Mouse (Mus musculus): ENCODE results near the gene Id3. TPM values are rescaled to one million over a fixed set of nuclear protein-coding genes. Genes with fewer than 3 reads are reported as not detected.

Gene Id3
- polyA plus RNA-seq, 1 experiment from 2014 or later, result 114 TPM

DNA sequence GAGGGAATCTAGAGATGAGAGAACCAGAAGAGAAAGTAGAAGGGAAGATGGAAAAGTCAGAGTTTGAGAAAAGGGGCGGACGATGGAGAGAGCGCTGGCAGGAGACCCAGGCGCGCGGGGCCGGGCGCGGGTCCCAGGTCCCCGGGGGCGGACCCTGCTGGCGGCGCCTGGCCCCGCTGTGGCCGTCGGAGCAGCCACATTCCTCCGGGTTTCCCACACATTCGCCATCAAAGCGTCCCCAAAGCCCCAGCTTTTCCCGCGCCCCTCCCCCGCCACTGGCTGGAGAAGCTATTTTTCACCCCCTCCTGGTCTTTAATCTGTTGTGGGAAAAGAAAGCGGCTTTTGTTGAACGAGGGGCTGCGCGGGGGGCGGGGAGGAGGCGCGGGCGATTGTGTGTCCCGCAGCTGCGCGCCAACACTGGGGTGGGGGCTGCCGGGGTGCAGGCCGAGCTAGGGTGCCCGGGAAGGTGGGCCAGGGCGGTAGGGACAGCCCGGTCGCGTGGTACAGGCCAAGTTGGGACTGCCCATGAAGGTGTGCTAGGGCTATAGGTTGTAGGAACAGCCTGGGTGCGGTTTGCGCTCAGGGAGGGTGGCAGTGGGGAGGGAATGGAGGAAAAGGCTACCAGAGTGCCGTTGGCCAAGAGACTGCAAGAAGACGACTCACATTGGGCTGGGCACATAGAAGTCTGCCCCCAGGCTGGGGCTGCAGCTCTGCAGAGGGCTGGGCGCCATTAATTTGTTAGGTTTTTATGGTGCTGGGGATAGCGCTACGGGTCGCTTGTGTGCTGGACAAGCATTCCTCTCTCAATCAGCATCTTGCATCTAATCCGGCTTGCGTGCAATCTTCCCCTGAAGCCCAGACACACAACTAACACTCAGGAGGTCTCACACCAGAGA, 8.1 kb upstream of the Id3 start:
- WGBS, result 1% methylated on average over 49 of the region's 50 CpGs
- no peaks in the 10 kb centered on the region for H3K36me3 ChIP-seq (ENCODE audit: control insufficient read depth, insufficient read depth, low read length)
- H3K27me3 ChIP-seq (ENCODE audit: control insufficient read depth, insufficient read depth, low read depth, low read length), result no peaks in the 10 kb centered on the region
- H3K27ac ChIP-seq (ENCODE audit: low read length), result peak overlapping the region; percentile 80
- ATAC-seq, result peak; percentile 84
- H3K4me2 ChIP-seq (ENCODE audit: low read length), result peak overlapping the region; percentile 65
- H3K9ac ChIP-seq (ENCODE audit: low read depth, low read length), result peak overlapping the region; percentile 64
- peaks cover 13% of the 10 kb centered on the region for H3K4me1 ChIP-seq (ENCODE audit: control insufficient read depth, insufficient read depth, low read length)
- H3K4me3 ChIP-seq (ENCODE audit: low read depth, low read length), result peak overlapping the region; percentile 40
- no peaks in the 10 kb centered on the region for H3K9me3 ChIP-seq (replicated peaks; ENCODE audit: control insufficient read depth, low read length, poor library complexity, severe bottlenecking)

DNA sequence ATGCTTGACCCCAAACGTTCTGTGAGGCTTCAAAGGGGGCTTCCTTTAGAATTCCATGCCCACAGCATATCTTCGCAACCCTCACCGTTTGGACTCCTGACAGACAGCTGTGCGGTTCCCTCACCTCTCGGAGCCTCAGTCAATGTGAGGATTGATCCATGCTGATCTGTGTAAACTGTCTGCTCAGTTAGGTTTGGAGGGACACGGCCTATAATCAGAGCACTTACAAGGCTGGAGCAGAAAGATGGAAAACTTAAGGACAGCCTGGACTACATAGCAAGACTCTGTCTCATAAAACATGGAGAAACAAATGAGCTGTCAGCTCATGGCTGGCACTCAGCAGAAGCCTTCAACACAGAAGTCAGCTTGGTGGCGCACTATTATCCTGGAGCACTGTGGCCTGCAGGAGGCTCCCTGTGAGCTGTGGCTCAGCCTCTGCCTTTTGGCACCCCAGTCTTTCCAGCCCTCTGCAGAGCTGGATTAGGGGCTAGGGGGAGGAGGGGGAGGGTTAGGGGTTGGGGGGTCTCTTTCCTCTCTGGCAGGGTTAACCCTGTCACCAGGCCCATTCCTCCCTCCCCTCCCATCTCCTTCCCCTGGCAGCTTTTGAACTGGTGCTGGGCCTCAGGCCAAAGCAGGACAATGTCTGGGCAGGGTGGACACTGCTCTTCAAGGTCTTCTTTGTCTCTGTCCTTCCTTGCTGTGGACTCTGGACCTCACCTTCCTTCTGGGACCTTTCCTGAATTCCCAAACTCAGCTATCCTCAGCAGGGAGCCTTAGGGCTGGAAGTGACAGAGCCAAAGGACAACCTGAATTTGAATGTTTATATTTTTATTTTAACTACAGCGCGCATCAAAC, 7.2 kb upstream of the Id3 start:
- WGBS, result 29% methylated on average over 9 of the region's 9 CpGs
- H3K27ac ChIP-seq (ENCODE audit: low read length), result peak overlapping the region; percentile 80
- H3K4me1 ChIP-seq (ENCODE audit: control insufficient read depth, insufficient read depth, low read length), result peaks cover 20% of the 10 kb centered on the region
- H3K36me3 ChIP-seq (ENCODE audit: control insufficient read depth, insufficient read depth, low read length), result no peaks in the 10 kb centered on the region
- H3K4me3 ChIP-seq (ENCODE audit: low read depth, low read length), result no peak overlapping the region
- H3K27me3 ChIP-seq (ENCODE audit: control insufficient read depth, insufficient read depth, low read depth, low read length), result no peaks in the 10 kb centered on the region
- H3K9me3 ChIP-seq (replicated peaks; ENCODE audit: control insufficient read depth, low read length, poor library complexity, severe bottlenecking), result no peaks in the 10 kb centered on the region
- no peak for ATAC-seq
- H3K4me2 ChIP-seq (ENCODE audit: low read length), result peak overlapping the region; percentile 65
- 0 out of 2 replicates have a peak overlapping the region, but pooled peaks have one; percentile 64 for H3K9ac ChIP-seq (ENCODE audit: low read depth, low read length)

DNA sequence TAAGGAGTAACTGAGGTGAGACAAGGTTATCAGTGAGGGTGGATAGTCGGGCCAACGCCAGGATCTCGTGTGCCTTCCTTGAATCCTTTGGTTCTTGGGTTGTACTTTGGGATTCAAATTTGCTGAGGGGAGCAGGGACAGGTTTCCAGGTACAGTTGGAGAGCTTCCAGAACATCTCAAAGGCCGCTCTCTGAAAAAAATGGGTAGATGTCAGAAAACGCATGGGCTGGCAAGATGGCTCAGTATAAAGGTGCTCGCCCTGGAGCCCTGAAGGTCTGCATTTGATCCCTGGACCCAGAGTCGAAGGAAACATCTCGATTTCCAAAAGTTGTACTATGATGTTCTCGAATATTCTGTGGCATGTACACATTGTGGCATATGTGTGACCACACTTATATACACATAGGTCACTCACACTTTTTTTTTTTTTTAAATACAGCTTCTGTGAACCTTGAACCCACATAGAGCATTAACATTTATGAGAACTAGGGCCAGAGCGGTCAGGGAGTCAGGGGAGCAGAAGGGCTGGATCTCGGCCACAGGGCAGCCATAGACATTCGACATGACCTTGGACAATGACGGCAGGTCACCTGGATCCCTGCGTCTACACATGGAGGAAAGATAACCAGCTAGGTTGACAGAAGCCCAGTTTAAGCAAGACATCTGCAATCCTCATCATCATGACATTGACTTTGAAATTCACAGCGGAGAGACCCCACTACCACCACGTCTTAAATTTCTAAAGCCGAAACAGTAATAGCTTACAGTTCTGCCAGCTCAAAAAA, 3.8 kb upstream of the Id3 start:
- Histone ChIP-seq H3K27me3 (ENCODE audit: control insufficient read depth, insufficient read depth, low read depth, low read length) (no peaks in the 10 kb centered on the region), H3K27ac (ENCODE audit: low read length) (peak overlapping the region; percentile 25), H3K36me3 (ENCODE audit: control insufficient read depth, insufficient read depth, low read length) (no peaks in the 10 kb centered on the region), H3K4me3 (ENCODE audit: low read depth, low read length) (no peak overlapping the region), H3K9ac (ENCODE audit: low read depth, low read length) (no peak overlapping the region), H3K4me2 (ENCODE audit: low read length) (peak overlapping the region; percentile 77; the same call in 1 of the 2 replicates), H3K4me1 (ENCODE audit: control insufficient read depth, insufficient read depth, low read length) (peaks cover 28% of the 10 kb centered on the region), H3K9me3 (replicated peaks; ENCODE audit: control insufficient read depth, low read length, poor library complexity, severe bottlenecking) (no peaks in the 10 kb centered on the region)
- no peak for ATAC-seq
- 51% methylated on average over 17 of the region's 17 CpGs for WGBS

DNA sequence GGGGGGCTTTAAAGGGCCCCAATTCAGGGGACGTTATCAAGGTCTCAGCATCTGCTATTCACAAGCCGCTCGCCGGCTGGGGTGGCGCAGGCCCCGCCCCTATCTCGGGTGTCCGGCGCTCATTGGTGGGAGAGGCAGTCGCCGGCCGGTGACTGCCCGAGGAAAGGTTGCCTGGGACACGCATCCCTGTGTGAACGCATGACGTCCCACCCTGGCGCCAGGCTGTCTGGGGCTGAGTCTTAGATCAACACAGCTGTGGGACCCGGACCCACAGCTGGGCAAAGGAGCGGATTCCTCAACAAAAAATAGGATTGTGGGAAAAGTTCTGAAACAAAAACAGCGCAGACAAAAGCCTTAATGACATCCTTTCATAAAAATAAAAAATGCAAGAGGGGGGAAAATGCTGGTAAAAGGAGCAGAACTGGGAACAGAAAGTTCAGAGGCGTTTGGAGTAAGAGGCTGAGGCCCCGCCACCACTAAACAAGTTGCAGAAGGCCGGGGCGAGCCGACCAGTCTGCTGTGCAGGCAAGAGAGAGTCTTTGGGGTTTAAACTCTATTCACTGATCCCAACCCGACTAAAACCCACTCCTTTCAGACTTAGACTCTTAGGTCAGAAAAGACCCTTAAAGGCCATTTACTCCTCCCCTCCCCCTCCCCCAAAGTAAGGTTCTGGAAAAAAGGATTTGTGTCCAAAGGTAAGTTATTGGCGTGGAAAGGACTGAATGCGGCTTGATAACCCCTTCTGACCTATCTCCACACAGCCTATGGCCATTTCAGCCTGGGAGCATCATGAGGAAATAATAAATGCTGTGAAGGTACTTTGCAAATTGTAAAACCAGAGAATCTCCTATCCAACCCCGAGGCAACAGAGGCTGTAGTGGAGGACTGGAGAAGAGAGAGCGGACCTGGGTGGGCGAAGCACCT, 2.7 kb upstream of the Id3 start:
- H3K4me3 ChIP-seq (ENCODE audit: low read depth, low read length), result peak overlapping the region; percentile 39
- ATAC-seq, result peak; percentile 73
- H3K27ac ChIP-seq (ENCODE audit: low read length), result peak overlapping the region; percentile 79
- peak overlapping the region; percentile 77 for H3K4me2 ChIP-seq (ENCODE audit: low read length)
- no peaks in the 10 kb centered on the region for H3K9me3 ChIP-seq (replicated peaks; ENCODE audit: control insufficient read depth, low read length, poor library complexity, severe bottlenecking)
- H3K9ac ChIP-seq (ENCODE audit: low read depth, low read length), result peak overlapping the region; percentile 47; the same call in 1 of the 2 replicates
- H3K36me3 ChIP-seq (ENCODE audit: control insufficient read depth, insufficient read depth, low read length), result no peaks in the 10 kb centered on the region
- H3K27me3 ChIP-seq (ENCODE audit: control insufficient read depth, insufficient read depth, low read depth, low read length), result no peaks in the 10 kb centered on the region
- peaks cover 29% of the 10 kb centered on the region for H3K4me1 ChIP-seq (ENCODE audit: control insufficient read depth, insufficient read depth, low read length)
- WGBS, result 4% methylated on average over 31 of the region's 31 CpGs

DNA sequence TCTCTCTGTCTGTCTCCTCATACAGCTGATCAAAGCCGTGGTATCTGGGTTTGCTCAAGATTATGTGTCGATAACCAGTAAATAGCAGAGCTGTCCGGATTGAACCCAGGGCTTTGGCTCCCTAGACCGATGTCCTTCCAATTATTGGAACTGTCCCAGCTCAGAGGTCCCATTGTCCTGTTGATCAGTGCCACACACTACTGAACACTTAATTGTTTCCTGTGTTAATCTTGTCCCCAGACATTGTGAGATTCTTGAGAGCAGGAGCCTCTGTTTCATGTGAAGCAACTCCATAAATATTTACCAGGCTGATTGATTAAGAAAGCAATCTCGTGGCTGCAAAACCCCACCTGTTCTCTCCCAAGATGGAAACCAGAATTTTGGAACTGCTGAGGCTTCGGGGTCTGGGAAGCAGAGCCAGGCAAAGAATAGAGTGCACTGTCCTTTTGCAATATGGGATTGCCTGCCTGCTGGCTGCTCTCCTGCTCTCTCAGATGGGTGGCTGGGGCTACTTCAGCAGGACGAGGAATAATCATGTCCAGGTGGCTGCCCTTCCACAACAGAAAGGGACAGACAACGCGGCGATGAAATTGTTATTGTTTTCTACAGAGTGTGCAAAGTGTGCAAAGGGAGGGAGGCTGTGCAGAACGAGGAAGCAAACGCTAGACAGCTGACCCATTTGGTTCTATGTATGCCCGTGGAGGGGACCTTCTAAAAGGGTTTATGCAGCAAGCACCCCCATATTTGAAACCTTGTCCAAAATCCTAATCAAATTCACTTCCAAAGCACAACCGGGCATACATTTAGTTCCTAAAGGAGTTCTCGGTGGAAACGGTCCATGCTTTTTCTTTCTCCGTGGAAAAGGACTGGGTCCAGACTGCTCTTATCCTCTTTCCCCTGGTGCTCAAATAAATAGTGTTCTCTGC, 767 bp upstream of the Id3 start:
- ATAC-seq, result no peak
- WGBS, result 5% methylated on average over 17 of the region's 17 CpGs
- Histone ChIP-seq H3K4me3 (ENCODE audit: low read depth, low read length) (no peak overlapping the region), H3K27ac (ENCODE audit: low read length) (peak overlapping the region; percentile 65), H3K9me3 (replicated peaks; ENCODE audit: control insufficient read depth, low read length, poor library complexity, severe bottlenecking) (no peaks in the 10 kb centered on the region), H3K4me1 (ENCODE audit: control insufficient read depth, insufficient read depth, low read length) (peaks cover 27% of the 10 kb centered on the region), H3K4me2 (ENCODE audit: low read length) (peak overlapping the region; percentile 68; the same call in 1 of the 2 replicates), H3K27me3 (ENCODE audit: control insufficient read depth, insufficient read depth, low read depth, low read length) (peaks cover 8% of the 10 kb centered on the region; the same call in 1 of the 2 replicates), H3K9ac (ENCODE audit: low read depth, low read length) (no peak overlapping the region), H3K36me3 (ENCODE audit: control insufficient read depth, insufficient read depth, low read length) (no peaks in the 10 kb centered on the region)

DNA sequence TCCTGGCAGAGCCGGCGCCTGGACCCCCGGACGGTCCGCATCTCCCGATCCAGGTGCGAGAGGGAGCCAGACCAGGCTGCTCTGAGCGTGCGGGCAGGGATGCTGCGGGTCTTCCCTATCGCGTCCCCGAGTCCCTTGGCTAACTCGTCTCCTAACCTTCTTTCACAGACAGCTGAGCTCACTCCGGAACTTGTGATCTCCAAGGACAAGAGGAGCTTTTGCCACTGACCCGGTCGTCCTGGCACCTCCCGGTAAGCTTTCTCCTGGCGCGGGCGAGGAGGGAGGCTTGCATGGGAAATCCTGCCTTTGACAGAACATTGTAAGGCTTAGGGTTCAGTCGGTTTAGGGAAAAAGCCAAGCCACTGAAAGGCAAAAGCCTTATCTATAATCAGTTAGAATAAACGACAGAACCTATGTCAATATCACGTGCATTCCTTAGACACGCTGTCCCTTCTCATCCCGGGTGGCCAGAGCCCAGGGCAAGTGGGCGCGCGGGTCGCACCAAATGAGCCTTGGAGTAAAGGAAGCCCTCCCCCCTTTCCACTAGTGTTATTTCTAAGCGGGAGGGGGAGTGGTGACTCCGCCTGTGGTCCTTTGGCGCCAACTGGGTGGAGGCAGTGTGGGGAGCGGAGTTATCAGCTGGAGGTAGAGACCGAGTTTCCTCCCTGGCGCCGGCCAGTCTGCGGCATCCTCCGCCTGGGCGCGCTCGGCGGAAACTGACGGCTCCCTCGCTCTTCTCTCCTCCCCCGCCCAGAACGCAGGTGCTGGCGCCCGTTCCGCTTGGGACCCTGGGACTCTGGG, 1.0 kb downstream of the Id3 start:
- peak overlapping the region; percentile 68 for H3K4me2 ChIP-seq (ENCODE audit: low read length)
- peak overlapping the region; percentile 65 for H3K27ac ChIP-seq (ENCODE audit: low read length)
- peaks cover 30% of the 10 kb centered on the region for H3K4me1 ChIP-seq (ENCODE audit: control insufficient read depth, insufficient read depth, low read length)
- under 1% methylated on average over 50 of the region's 50 CpGs for WGBS
- H3K9ac ChIP-seq (ENCODE audit: low read depth, low read length), result peak overlapping the region; percentile 62
- H3K9me3 ChIP-seq (replicated peaks; ENCODE audit: control insufficient read depth, low read length, poor library complexity, severe bottlenecking), result no peaks in the 10 kb centered on the region
- H3K36me3 ChIP-seq (ENCODE audit: control insufficient read depth, insufficient read depth, low read length), result no peaks in the 10 kb centered on the region
- H3K27me3 ChIP-seq (ENCODE audit: control insufficient read depth, insufficient read depth, low read depth, low read length), result peaks cover 8% of the 10 kb centered on the region; the same call in 1 of the 2 replicates
- no peak for ATAC-seq
- H3K4me3 ChIP-seq (ENCODE audit: low read depth, low read length), result peak overlapping the region; percentile 40

DNA sequence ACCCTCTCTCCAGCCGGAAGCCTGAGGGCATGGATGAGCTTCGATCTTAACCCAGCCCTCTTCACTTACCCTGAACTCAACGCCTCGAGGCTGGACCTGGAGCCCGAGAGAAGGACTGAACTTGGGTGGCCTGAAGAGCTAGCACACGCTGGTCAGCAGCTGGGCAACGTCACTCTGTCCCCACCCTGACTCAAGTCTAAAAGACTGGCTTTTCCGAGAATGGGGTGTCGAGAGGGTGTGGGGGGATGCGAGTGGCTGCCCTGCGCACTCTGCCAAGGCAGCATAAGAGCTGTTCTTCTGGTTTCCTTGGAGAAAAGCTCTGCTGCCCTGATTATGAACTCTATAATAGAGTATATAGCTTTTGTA, 1.6 kb downstream of the Id3 start:
- Histone ChIP-seq H3K4me2 (ENCODE audit: low read length) (peak overlapping the region; percentile 68), H3K4me1 (ENCODE audit: control insufficient read depth, insufficient read depth, low read length) (peaks cover 30% of the 10 kb centered on the region), H3K9ac (ENCODE audit: low read depth, low read length) (peak overlapping the region; percentile 62), H3K9me3 (replicated peaks; ENCODE audit: control insufficient read depth, low read length, poor library complexity, severe bottlenecking) (no peaks in the 10 kb centered on the region), H3K27me3 (ENCODE audit: control insufficient read depth, insufficient read depth, low read depth, low read length) (peaks cover 8% of the 10 kb centered on the region; the same call in 1 of the 2 replicates), H3K36me3 (ENCODE audit: control insufficient read depth, insufficient read depth, low read length) (no peaks in the 10 kb centered on the region), H3K27ac (ENCODE audit: low read length) (peak overlapping the region; percentile 65), H3K4me3 (ENCODE audit: low read depth, low read length) (peak overlapping the region; percentile 40)
- 3% methylated on average over 11 of the region's 11 CpGs for WGBS
- no peak for ATAC-seq
